Mouse (Mus musculus): Measurements from ENCODE around the gene Skor1. TPM values are rescaled to one million over a fixed set of nuclear protein-coding genes. Genes with fewer than 3 reads are reported as not detected.

The Skor1 gene
- total RNA-seq (2021): under 1 TPM; 0.10 to 0.23 TPM

- no peak for DNase-seq
Observed at GRCm38 (mm10) chr9:63148410-63149371, at the start of gene Skor1. Skor1 (minus strand) TSS chr9:63148961.

- DNase-seq: no peak
Observed at GRCm38 (mm10) chr9:63197252-63197651, 48.5 kb upstream of the Skor1 start.

- no peak for DNase-seq
Observed at GRCm38 (mm10) chr9:63196114-63196682, 47.4 kb upstream of the Skor1 start.

- no peak for DNase-seq
Observed at GRCm38 (mm10) chr9:63195523-63195922, 46.8 kb upstream of the Skor1 start.

GRCm38 (mm10) chr9:63194791-63195190, 46.0 kb upstream of the Skor1 start:
- peak; percentile 14 for DNase-seq

GRCm38 (mm10) chr9:63192809-63193208, 44.0 kb upstream of the Skor1 start:
- DNase-seq: no peak

- peak; percentile 12 for DNase-seq
Observed at GRCm38 (mm10) chr9:63187310-63187709, 38.5 kb upstream of the Skor1 start.

GRCm38 (mm10) chr9:63185249-63185648, 36.5 kb upstream of the Skor1 start:
- no peak for DNase-seq

- DNase-seq: no peak
Observed at GRCm38 (mm10) chr9:63183864-63184263, 35.1 kb upstream of the Skor1 start.

GRCm38 (mm10) chr9:63182306-63182960, 33.7 kb upstream of the Skor1 start:
- no peak for DNase-seq

- DNase-seq: no peak
Observed at GRCm38 (mm10) chr9:63181337-63182178, 32.8 kb upstream of the Skor1 start.

GRCm38 (mm10) chr9:63178296-63178695, 29.5 kb upstream of the Skor1 start:
- DNase-seq: no peak

- no peak for DNase-seq
Observed at GRCm38 (mm10) chr9:63174001-63174721, 25.4 kb upstream of the Skor1 start.

GRCm38 (mm10) chr9:63171951-63172350, 23.2 kb upstream of the Skor1 start:
- DNase-seq: no peak

GRCm38 (mm10) chr9:63169127-63169526, 20.4 kb upstream of the Skor1 start:
- no peak for DNase-seq

GRCm38 (mm10) chr9:63165070-63165469, 16.3 kb upstream of the Skor1 start:
- no peak for DNase-seq

GRCm38 (mm10) chr9:63163756-63164155, 15.0 kb upstream of the Skor1 start:
- no peak for DNase-seq

- no peak for DNase-seq
Observed at GRCm38 (mm10) chr9:63151949-63152348, 3.2 kb upstream of the Skor1 start.

GRCm38 (mm10) chr9:63151072-63151870, 2.5 kb upstream of the Skor1 start:
- peak; percentile 91 for DNase-seq

GRCm38 (mm10) chr9:63150086-63150800, 1.5 kb upstream of the Skor1 start:
- DNase-seq: no peak
